Mouse (Mus musculus) erythroblast, embryonic 14.5 days (primary cell): ENCODE results near the gene Onecut3.

Source experiments
- GATA1 ChIP-seq: IDR thresholded peaks from 2 replicates; pipeline ENCODE4 v1.6.1; 2012; ENCODE audit warnings: low read length, inconsistent platforms, mixed read lengths
- TAL1 ChIP-seq: IDR thresholded peaks from 3 replicates; pipeline ENCODE4 v1.6.1; 2012; ENCODE audit warnings: low read length, inconsistent platforms, mixed read lengths

DNA sequence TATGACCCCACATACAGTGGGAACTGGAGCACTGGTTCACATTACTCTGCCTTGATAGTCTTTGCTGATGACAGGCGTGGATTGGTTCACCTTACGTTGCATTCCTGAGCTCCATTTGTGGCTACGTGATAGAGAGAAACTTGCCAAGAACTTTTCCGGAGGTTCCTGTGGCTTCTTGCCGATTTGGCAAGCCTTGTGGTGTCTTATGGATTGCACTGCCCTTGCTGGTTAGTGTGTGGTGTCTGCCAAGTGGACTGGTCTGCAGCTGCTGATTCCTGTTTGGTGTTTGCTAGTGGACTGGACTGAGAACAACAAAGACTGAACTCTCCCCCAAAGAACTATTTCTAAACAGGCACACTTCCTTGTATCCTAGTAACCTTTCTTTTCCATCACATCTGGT, 39.9 kb upstream of the Onecut3 start:
- TF ChIP-seq TAL1, result no peak
- no peak for TF ChIP-seq GATA1
